Mouse (Mus musculus) left cerebral cortex, adult 18-20 months (tissue): ENCODE data around the gene Fkbp1a. TPM values are rescaled to one million over a fixed set of nuclear protein-coding genes. Genes with fewer than 3 reads are reported as not detected.

Experiments
- DNase-seq, 2 experiments: peaks; one replicate each; pipeline ENCODE4 v3.0.0; 2021 to 2022; ENCODE audit warnings: low spot score in 2 of 2, mixed read lengths in 1 of 2
- long read RNA-seq, 2 experiments: library from polyadenylated mRNA; stranded (forward); transcript quantifications; one replicate each; pipeline ENCODE4 v2.0.0; 2021
- total RNA-seq, 2 experiments: library from RNA; stranded (reverse); gene quantifications; 2 replicates each; pipeline ENCODE4 v1.2.3; 2021

Fkbp1a gene
- 100 to 1,000 TPM; 748 to 757 TPM for total RNA-seq
- long read RNA-seq, experiment 1, transcript Fkbp1a-201 (5 exons, 1,658 nt): major isoform, 968 of 1,123 reads
- long read RNA-seq, experiment 1, transcript Fkbp1a-205 (4 exons, 1,588 nt): minor isoform, 7 of 1,123 reads
- long read RNA-seq, experiment 1, transcript Fkbp1a-210 (4 exons, 438 nt): minor isoform, 38 of 1,123 reads
- long read RNA-seq, experiment 1, partial matches to known transcripts: 64 of 1,123 reads
- long read RNA-seq, experiment 1, other reads (novel, unspliced or antisense): 45 of 1,123 reads
- long read RNA-seq, experiment 2, transcript Fkbp1a-201 (5 exons, 1,658 nt): major isoform, 844 of 1,010 reads
- long read RNA-seq, experiment 2, transcript Fkbp1a-210 (4 exons, 438 nt): minor isoform, 19 of 1,010 reads
- long read RNA-seq, experiment 2, partial matches to known transcripts: 15 of 1,010 reads
- long read RNA-seq, experiment 2, other reads (novel, unspliced or antisense): 124 of 1,010 reads

- peak; percentile 98 for DNase-seq
Measured at GRCm38 (mm10) chr2:151542323-151543062, at the start of gene Fkbp1a. Gene Fkbp1a (plus strand): TSS chr2:151542483.

- peak; percentile 95 to 97 for DNase-seq
Measured at GRCm38 (mm10) chr2:151494035-151494803, 48.1 kb upstream of the Fkbp1a start, which contains the start of gene Nsfl1c. Gene Nsfl1c (plus strand): TSS chr2:151494182.

GRCm38 (mm10) chr2:151498358-151498757 lies 43.9 kb upstream of the Fkbp1a start:
- DNase-seq: no peak

- no peak for DNase-seq
Measured at GRCm38 (mm10) chr2:151500442-151501007, 41.8 kb upstream of the Fkbp1a start.

GRCm38 (mm10) chr2:151504226-151504625 lies 38.1 kb upstream of the Fkbp1a start:
- no peak for DNase-seq

GRCm38 (mm10) chr2:151512199-151512598 lies 30.1 kb upstream of the Fkbp1a start:
- DNase-seq: peak; percentile 51 to 59

- DNase-seq: peak; percentile 47 to 53
Measured at GRCm38 (mm10) chr2:151513525-151514285, 28.6 kb upstream of the Fkbp1a start.

GRCm38 (mm10) chr2:151519000-151519399 lies 23.3 kb upstream of the Fkbp1a start:
- DNase-seq: no peak

GRCm38 (mm10) chr2:151524324-151525041 lies 17.8 kb upstream of the Fkbp1a start:
- no peak for DNase-seq

GRCm38 (mm10) chr2:151525520-151525919 lies 16.8 kb upstream of the Fkbp1a start:
- DNase-seq: no peak

- DNase-seq: no peak
Measured at GRCm38 (mm10) chr2:151528066-151528465, 14.2 kb upstream of the Fkbp1a start.

- no peak for DNase-seq
Measured at GRCm38 (mm10) chr2:151529169-151529568, 13.1 kb upstream of the Fkbp1a start.

- DNase-seq: no peak
Measured at GRCm38 (mm10) chr2:151530378-151531230, 11.7 kb upstream of the Fkbp1a start.

GRCm38 (mm10) chr2:151533632-151534031 lies 8.7 kb upstream of the Fkbp1a start:
- DNase-seq: no peak

GRCm38 (mm10) chr2:151535961-151536617 lies 6.2 kb upstream of the Fkbp1a start:
- no peak for DNase-seq

GRCm38 (mm10) chr2:151536618-151536974 lies 5.7 kb upstream of the Fkbp1a start:
- peak; percentile 57 to 59 for DNase-seq

GRCm38 (mm10) chr2:151538646-151539045 lies 3.6 kb upstream of the Fkbp1a start:
- peak in 1 of 2 experiments; percentile 43 for DNase-seq
